Mouse (Mus musculus): ENCODE results near the gene Ado.

The Ado gene

DNA sequence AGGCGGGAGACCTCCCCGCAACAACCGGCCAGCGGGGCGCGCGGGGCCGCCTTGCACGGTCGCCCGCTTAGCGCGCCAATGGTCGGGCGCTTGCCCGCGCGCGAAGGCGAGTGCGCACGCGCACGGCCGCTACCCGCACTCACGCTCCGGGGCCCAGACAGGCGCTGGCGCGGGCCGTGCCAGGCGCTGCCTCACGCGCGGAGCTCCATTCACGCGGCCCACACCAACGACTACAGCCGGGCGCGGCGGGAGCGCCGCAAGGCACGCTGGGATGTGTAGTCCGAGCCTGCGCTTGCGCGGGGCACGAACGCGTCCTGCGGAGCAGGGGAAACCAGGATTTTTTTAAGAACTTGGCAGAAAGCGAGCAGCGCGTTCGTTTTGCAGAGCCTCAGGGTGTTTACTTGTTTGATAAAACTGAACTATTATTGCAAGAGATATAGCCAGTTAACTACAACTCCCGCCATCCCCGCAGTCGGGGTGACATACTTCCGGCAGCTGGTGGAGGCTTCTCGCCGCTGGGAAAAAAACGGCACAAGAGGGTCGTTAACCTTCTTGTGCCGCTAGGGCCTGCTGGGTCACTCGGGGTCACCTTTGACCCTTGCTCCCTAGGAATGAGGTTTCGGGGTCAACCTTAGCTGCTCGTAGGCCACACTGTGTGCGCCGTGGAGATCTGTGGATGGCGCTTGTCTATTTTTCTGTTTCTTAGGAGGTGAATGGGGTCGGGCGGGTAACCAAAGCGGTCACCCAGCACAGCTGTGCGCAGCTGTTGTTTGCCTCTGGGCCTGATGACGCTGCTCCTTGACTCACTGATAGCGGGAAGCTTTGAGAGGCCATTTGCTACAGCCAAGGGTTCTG is at the start of gene Ado:
Gene Ado (minus strand): TSS at position 79 of the 855 bp plus-strand sequence.
- DNase-seq (ENCODE audit: extremely low spot score, low spot score) = peak; percentile 91

DNA sequence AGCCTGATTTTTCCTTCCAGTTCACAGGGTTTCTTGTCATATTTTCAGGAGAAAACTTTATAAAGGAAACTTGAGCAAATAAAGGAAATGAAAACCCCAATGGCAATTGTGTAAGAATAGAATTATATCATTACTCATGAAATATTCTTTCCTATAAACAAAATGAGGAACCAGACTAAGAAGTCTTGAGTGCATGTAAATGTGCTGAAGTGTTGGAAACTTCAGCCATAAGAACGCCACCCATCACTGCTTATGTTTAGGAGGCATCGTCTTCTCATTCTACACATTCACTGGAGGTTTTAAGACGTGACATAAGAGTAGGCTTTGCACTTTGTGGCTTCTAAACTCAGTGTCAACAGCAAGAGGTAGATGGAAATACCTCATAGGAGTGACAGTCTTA is 46.5 kb upstream of the Ado start:
- no peak for DNase-seq (ENCODE audit: extremely low spot score, low spot score)

DNA sequence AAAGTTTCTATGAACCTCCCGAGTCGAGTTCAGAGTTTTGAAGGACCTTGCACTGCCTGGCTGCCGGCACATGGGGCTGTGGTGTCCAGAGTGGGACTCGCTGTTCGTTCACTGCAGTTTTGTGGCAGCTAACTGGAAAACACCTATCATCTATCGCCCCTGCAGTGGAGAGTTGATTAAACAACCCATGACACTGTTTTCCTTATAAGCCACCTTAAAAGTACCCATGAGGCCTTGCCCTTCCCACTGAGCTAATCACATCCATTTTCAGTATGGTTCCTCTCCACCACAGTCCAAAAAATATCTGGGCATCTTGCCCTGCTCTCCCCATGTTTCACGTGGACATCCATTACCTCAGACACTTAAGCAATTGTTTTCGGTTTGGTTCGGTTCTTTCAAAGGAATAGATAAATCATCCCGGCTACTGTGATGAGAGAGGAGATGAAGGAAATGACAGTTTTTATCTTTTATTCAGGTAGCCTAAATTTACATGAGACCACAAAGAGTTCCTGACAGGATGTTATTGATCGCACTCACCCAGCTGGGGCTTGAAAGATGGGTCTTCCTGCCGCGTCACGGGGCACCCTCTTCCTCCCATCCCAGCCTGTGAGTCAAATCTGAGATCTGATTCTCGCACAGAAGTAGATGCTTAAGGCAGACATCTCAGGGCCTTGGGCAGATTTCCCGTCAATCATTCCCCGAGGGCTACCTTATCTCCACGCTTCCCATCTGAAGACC is 37.3 kb upstream of the Ado start:
- DNase-seq (ENCODE audit: extremely low spot score, low spot score) = no peak

DNA sequence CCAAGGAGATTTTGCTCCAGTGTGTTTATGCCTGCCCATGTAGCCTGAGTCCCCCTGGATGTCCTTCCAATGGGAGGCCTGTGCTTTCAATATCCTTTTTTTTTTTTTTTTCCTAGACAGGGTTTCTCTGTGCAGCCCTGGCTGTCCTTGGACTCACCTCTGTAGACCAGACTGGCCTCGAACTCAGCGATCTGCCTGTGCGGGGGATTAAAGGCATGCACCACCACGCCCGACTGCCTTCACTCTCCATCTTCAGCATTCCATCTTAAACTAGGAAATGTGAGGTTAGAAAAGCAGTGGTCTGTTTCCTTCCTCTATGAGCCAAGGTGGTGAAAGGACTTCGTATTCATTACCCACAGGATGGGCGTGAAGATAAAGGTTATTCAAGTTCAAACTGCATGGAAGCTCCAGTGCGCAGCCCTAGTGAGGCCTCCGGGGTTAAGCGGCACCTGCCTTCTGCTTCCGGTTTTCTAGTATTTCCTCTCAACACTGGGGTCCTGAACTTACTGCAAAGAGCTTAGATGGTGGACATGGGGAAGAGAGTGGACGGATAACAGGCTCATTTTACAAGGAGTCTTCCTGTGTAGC is 33.0 kb upstream of the Ado start:
- DNase-seq (ENCODE audit: extremely low spot score, low spot score) = no peak

DNA sequence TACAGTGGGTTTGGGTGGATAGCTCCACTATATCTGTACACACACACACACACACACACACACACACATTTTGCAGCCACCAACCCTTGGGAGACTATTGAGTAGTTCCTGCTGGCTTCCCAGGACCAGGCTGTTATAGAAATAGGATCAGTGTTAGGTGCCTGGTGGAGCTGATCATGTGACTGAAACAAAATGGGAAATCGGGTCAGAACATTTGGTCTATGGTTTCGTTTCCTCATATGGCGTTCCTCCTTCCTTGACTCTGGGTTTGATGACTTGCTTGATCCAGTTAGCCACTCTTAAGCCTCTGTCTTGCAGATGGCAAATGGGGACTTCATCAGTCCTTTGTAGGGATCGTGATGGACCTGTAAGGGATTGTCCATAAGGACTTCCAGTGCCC is 31.1 kb upstream of the Ado start:
- DNase-seq (ENCODE audit: extremely low spot score, low spot score) = no peak

DNA sequence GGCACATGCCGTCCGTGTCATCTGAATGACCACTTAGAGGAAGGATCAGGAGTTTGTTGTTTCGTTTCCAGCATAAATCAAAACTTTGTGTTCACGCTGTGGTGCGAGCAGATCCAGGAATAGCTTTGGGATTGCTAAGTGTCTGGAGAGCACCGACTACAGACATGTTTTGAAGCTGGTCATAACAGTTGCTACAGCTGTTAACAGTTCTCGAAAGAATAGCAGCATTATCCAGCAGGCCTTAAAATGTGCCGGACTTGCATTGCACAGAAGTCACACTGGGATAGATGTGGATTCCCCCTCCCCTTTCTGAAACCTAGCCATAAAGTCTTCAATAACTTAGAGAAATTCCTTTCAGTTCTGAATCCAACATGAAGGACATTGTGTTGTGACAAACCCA is 24.6 kb upstream of the Ado start:
- no peak for DNase-seq (ENCODE audit: extremely low spot score, low spot score)

DNA sequence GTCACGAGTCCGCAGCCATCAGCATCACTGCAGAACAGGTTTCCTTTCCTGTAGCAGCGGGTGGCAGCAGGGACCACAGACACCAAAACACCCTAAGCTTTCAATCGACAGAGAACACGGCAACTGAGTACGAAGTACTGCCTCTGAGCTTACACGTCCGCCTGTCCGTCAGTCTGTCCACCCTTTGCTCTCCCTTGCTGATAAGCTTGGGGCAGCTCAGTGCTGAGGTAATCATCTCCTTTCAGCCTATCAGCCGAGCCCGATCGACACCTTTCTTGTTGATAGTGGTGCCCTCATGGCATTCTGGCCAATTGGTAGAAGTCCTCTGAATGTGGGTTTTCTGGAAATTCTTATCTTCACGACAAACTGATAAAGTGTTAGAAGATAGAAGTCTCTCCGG is 22.7 kb upstream of the Ado start:
- no peak for DNase-seq (ENCODE audit: extremely low spot score, low spot score)

DNA sequence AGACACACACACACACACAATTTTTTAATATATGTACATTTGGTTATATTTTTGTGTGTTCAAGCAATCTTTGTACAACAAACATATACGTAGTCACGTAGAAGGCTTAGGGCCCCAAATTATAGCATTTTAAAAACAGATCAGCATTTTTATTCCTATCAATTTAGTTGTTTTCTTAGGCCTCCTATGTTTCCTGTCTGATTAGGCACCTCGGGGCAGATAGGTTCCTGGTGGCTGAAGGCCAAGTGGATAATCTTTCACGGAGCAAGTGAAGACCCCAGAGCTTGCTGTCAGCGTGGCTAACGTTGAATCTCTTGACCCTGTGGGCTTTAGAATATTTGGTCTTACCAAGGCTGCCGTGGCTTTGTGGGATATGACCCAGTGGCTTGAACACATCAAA is 20.8 kb upstream of the Ado start:
- no peak for DNase-seq (ENCODE audit: extremely low spot score, low spot score)

DNA sequence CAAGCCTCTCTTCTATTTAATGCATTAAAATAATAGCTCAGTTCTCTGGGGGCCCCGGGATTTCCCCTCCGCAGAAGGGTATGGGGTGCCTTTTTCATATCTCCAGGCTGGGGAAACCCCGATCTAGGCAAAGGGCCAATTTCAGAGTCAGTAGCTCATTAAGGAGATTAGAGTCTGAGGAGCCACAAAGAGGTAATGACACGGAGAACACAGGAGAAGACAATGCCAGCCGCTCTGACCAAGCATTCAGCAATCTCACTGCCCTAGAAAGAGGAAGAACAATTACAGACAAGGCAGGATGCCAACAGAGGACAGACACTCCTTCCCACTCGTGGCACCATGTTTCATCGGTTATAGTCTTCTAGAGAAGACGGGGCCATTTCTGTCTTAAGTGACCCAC is 17.3 kb upstream of the Ado start:
- no peak for DNase-seq (ENCODE audit: extremely low spot score, low spot score)

DNA sequence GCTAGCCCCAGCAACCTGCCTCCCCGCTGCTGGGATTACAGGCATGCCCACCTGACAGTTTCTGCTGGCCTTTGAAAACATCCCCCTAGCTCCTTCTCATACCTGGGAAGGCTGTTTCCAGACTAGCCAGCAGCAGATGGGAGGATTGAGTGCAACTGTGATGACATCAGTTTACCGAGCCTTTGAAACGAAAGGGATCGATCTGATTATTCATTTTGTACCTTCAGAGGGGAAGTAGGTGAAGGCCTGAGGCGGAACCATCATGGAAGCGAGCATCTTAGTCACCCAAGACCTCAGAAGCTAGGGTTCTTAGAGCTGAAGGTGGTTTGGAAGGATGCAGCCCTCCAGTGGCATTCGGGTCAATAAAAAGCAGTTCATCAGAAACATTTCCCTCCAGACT is 15.8 kb upstream of the Ado start:
- DNase-seq (ENCODE audit: extremely low spot score, low spot score) = no peak

DNA sequence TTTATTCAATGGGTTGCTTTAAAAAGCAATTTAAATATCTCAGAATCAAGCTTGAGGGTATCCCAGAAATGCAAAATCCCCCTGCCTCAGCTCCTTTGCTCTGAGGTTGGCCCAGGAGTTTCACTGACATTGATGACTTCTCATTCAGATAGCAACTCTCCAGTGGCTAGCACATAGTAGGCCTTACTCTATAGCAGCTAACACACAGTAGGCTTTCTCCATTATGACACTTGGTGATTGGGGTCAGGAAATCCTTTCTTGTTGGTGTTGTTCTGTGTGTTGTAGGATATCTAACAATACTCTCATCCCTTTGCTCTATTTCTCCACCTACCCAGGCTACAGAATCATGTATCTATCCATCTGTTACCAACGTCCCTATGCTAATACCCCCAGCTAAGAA is 12.4 kb upstream of the Ado start:
- no peak for DNase-seq (ENCODE audit: extremely low spot score, low spot score)

DNA sequence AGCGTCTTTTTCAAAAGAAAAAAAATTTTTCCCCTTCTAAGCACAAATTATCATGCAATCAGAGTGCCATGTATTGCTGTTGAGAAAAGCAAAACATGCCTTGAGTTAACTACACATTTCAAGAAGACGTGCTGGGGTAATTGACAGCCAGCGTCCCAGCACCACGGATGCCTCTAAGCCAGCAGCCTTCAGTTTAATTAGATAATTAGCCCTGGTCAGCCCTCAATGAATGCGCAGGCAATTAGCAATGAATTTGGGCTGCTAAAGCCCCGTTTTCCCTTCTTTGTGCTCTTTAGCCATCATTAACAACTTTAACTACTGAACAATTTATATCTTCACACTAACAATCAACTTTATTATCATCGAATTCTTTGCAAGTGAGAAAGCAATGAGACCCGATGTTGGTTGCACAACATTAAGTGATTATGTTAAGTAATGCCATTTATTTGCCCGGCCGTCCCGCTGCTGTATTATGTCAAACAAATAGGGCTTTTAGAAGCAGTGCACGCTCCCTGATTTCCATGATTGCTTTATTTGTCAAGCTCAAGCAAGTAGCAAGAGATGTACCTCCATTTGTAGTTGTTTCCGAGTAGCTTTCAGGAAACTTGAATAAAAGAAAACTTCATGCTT is 11.1 kb upstream of the Ado start:
- DNase-seq (ENCODE audit: extremely low spot score, low spot score) = no peak

DNA sequence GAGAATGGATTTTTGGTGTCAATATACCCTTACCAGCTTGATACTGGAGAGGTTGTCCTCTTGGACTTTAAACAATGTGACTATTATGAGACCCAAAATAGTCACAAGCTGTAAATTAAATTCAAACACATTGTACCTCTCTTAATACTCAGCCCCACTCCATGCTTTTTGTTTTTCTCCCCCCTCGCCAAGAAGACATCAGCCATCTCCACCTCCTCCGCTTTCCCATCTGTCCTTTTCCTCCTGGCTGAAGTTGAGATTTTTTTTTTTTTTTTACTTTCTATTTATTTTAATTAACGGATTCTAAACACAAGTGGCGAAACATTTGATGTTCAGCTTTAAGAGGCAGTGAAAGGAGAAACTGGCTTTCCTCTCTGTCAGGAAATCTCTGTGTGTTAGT is 9.3 kb upstream of the Ado start:
- no peak for DNase-seq (ENCODE audit: extremely low spot score, low spot score)

DNA sequence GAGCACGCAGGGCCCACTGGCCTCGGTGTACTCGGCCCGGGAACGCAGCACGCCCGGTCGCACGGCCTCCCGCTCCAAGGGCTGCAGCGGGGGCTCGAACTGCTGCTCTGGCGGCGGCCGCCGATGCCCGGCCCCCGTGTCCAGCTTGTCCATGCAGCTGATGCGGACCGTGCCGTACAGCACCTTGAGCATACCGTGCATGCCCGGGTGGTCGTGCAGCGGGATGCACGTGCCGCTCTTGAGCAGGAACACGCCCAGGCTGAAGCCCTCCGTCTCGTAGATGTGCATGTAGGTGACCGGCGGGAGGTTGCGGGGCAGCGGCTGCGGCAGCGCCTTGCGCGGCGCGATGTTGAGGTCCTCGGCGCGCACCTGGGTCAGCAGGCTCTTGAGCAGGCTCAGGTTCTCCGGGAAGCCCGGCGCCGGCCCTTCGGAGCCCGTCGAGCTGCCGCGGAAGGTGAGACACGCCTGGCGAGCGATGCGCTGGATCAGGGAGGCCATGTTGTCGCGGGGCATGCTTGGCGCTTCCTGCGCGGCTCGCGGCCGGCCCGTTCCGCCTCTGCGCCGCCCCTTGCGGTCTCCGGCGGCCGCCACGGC is 397 bp downstream of the Ado start:
- DNase-seq (ENCODE audit: extremely low spot score, low spot score) = peak; percentile 78

DNA sequence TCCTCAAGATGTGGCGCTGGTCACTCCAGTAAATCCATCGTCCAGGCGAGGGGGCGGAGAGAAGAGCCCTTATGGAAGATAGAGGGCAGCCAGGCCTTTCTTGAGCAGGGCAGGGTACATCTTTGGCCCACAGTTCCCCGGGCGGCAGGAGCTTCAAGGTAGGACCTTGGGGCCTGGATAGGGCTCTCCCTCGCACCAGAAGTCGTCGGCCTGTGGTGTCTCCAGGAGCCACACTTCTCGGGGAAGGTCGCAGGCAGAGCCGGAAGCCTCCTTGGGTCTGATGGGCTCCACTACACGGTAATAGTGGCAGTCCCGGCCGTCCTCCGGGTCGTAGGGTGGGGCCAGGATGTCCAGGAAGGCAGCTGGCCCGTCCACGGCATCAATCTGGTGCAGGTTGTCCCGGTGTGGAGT is 900 bp downstream of the Ado start:
- DNase-seq (ENCODE audit: extremely low spot score, low spot score) = no peak

DNA sequence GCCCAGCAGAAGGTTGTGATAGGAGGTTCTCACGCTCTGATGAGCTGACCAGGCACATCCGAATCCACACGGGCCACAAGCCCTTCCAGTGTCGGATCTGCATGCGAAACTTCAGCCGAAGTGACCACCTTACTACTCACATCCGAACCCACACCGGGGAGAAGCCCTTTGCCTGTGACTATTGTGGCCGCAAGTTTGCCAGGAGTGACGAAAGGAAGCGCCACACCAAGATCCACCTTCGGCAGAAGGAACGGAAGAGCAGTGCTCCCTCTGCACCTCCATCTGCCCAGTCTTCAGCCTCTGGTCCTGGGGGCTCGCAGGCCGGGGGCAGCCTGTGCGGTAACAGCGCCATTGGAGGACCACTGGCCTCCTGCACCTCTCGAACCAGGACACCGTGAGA is 8.2 kb downstream of the Ado start:
- peak; percentile 35 for DNase-seq (ENCODE audit: extremely low spot score, low spot score)

DNA sequence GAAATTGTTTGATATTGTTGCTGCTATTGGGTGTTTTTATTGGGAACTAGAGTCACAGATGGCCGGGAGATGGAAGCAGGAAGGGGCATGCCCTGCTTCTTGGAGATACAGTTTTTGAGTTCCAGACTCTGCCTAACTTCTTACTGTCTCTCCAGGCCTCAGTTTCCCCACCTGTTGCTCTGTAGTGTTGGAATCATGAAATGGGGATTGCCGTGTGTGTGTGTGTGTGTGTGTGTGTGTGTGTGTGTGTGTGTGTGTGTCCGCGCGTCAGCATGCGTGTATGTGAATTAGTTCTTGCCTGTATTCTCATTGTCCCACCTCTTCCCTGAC is 9.4 kb downstream of the Ado start:
- no peak for DNase-seq (ENCODE audit: extremely low spot score, low spot score)

DNA sequence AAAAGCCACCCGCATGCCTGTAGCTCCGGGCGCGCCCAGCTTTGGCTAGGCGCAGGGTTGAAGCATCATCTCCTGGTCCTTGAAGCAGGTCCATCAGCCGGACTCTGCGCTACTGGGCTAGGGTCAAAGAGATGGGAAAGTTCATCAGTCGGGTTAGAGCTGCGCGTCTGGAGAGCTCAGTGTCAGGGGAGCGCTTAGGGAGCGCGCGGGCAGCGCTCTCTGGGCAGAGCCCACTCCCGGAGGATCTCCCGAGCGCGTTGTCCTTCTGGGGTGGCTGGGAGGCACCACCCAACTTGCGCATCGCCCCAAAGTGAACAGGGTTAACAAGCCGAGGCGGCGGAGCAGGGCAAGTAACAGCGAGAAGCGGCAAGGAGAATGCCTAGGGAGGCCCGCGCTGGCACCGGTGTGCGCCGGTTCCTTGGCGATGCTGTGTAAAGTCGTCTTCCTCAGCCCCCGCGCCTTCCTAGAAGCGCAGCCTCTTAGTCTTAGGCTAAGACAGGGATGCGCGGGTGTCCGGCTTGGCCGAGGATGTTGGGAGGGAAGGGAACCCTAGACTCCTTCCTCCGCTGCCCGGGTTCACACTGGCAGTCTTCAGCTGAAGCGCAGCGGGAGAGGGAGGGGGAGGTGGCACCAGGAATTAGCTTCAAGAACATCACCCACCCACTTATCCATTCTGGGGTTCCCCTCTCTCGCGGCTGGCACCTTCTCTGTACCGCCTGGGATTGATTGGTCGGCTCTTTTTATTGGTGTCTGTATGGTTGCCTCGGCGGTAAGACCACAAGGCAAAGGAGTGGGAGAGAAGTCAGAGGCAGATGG is 10.0 kb downstream of the Ado start:
- peak; percentile 43 for DNase-seq (ENCODE audit: extremely low spot score, low spot score)

DNA sequence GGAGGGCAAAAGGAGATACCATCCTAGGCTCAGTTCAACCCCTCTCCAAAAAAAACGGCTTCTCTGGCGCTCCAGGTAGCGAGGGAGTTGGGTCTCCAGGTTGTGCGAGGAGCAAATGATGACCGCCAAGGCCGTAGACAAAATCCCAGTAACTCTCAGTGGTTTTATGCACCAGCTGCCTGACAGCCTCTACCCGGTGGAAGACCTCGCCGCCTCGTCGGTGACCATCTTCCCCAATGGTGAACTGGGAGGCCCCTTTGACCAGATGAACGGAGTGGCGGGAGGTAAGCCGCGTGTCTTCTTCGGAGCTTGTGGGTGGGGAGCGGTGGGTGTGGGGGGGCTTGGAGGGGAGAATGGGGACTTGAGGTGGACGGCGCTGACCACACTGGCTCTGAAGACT is 10.6 kb downstream of the Ado start:
- DNase-seq (ENCODE audit: extremely low spot score, low spot score) = no peak

DNA sequence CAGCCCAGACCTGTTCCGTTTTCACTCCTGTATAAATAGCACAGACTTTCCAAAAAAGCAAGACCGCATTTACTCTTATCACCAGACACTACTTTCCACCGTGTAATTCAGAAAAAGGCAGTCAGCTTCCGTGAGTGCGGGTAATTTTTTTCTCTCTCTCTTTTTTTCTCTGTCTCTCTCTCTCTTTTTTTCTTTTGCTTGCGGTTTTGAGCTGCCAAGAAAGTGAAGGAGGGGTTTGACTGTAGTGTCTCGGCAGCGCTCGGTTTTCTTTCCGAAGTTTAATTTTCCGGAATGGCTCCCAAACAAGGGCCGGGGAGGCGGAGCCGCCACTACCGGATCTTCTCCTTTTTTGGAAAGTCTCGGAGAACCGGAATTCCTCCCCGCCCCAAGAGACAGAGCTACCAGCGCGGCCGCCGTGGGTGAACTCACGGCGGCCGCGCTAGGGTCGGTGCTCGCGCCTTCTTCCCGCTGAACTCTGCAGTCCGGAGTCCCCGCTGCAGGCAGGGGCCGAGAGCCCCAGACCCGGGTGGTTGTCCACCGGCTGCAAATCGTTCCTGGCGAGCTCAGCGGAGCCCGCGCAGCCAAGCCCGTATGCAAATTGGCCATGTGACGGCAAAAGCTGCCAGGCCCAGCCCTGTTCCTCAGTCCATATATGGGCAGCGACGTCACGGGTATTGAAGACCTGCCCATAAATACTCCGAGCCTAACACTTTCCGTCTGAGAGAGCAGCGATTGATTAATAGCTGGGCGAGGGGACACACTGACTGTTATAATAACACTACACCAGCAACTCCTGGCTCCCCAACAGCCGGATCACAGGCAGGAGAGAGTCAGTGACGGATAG is 11.4 kb downstream of the Ado start:
- peak; percentile 87 for DNase-seq (ENCODE audit: extremely low spot score, low spot score)

All from neural tube, embryonic 10.5 days (tissue).